ENCODE assay signal across 27 mouse cellular contexts in genomic region chr15:6410161-6410560, GRCm38 (mm10). TPM values are rescaled to one million over a fixed set of nuclear protein-coding genes. Genes with fewer than 3 reads are reported as not detected.
"Had no signal": no experiment of that assay in that cellular context is flagged by ENCODE, and none has a peak within 500 bp of the region (broad histone marks: within the 10 kb centered on the region; RNA-seq: fewer than 3 reads in every experiment).

No protein-coding gene starts in this region.

- H3K27ac ChIP-seq: intestine, embryonic 15.5 days; kidney, postnatal 0 days; limb, embryonic 12.5 days; limb, embryonic 15.5 days; liver, embryonic 14.5 days; lung, embryonic 15.5 days; midbrain, embryonic 15.5 days; neural tube, embryonic 12.5 days; neural tube, embryonic 15.5 days; stomach, embryonic 15.5 days had no signal

- H3K9ac ChIP-seq: intestine, embryonic 15.5 days; limb, embryonic 12.5 days; limb, embryonic 15.5 days; liver, embryonic 14.5 days; liver, postnatal 0 days; lung, embryonic 15.5 days; midbrain, embryonic 15.5 days; neural tube, embryonic 12.5 days; neural tube, embryonic 15.5 days; stomach, embryonic 15.5 days had no signal

- H3K9me3 ChIP-seq: intestine, embryonic 15.5 days; limb, embryonic 12.5 days; limb, embryonic 15.5 days; lung, embryonic 15.5 days; midbrain, embryonic 15.5 days; neural tube, embryonic 12.5 days; neural tube, embryonic 15.5 days; stomach, embryonic 15.5 days had no signal

- DNase-seq: left cerebral cortex, postnatal 4 days; liver, postnatal 0 days; lung, postnatal 10 days; lung, postnatal 36 days; right cerebral cortex, adult 18-20 months; right cerebral cortex, postnatal 14 days; right cerebral cortex, postnatal 4 days; thymus, postnatal 25 days had no signal

- H3K4me3 ChIP-seq: intestine, embryonic 15.5 days; limb, embryonic 12.5 days; limb, embryonic 15.5 days; lung, embryonic 15.5 days; midbrain, embryonic 15.5 days; neural tube, embryonic 12.5 days; neural tube, embryonic 15.5 days; stomach, embryonic 15.5 days had no signal

- H3K4me1 ChIP-seq: intestine, embryonic 15.5 days; limb, embryonic 12.5 days; limb, embryonic 15.5 days; lung, embryonic 15.5 days; midbrain, embryonic 15.5 days; neural tube, embryonic 12.5 days; neural tube, embryonic 15.5 days; stomach, embryonic 15.5 days had no signal

- H3K4me2 ChIP-seq: intestine, embryonic 15.5 days; limb, embryonic 12.5 days; limb, embryonic 15.5 days; liver, embryonic 11.5 days; lung, embryonic 15.5 days; midbrain, embryonic 11.5 days; midbrain, embryonic 15.5 days; neural tube, embryonic 12.5 days; neural tube, embryonic 15.5 days; stomach, embryonic 15.5 days had no signal

- ATAC-seq: intestine, embryonic 15.5 days; liver, postnatal 0 days; midbrain, embryonic 15.5 days had no signal

- H3K27me3 ChIP-seq: intestine, embryonic 15.5 days; limb, embryonic 12.5 days; limb, embryonic 15.5 days; lung, embryonic 15.5 days; midbrain, embryonic 15.5 days; neural tube, embryonic 12.5 days; neural tube, embryonic 15.5 days; stomach, embryonic 15.5 days had no signal

- H3K36me3 ChIP-seq: intestine, embryonic 15.5 days; limb, embryonic 12.5 days; lung, embryonic 15.5 days; midbrain, embryonic 15.5 days; neural tube, embryonic 12.5 days; neural tube, embryonic 15.5 days; stomach, embryonic 15.5 days had no signal

RNA-seq across cellular contexts. Expression of gene C9, which starts 35.0 kb away (rescaled TPM):
- total RNA-seq: layer of hippocampus, adult 18-20 months; layer of hippocampus, postnatal 14 days; left cerebral cortex, adult 8-10 months; left cerebral cortex, postnatal 14 days; left cerebral cortex, postnatal 4 days; megakaryocyte progenitor cell, adult 5-6 weeks; megakaryocyte-erythroid progenitor cell, adult 5-6 weeks had no signal
- polyA plus RNA-seq: limb, embryonic 12.5 days; limb, embryonic 15.5 days; lung, embryonic 15.5 days; midbrain, embryonic 11.5 days; midbrain, embryonic 15.5 days; neural tube, embryonic 12.5 days; neural tube, embryonic 15.5 days; thymus, postnatal 0 days had no signal
